Mouse (Mus musculus) lung, embryonic 14.5 days (tissue): ENCODE results near the gene Clasp1. TPM values are rescaled to one million over a fixed set of nuclear protein-coding genes. Genes with fewer than 3 reads are reported as not detected.
"Not testable (repeated sequence)": the region's sequence is repeated elsewhere in the genome, so short reads cannot be mapped to it uniquely, and the experiment has no call there.

Experiments
- ATAC-seq: fragments of 200-750 bp; cut with Nextera tagmentation; 2 replicates; pipeline ENCODE4 v1.8.0; 2017; ENCODE audit warnings: mild to moderate bottlenecking, moderate TSS enrichment, moderate library complexity; ENCODE audit not compliant: insufficient read depth
- DNase-seq: peaks from one replicate; pipeline ENCODE4 v3.0.0-alpha.2; 2015
- H3K27ac ChIP-seq: fragments of 300-500 bp; sonication (generic); 2 replicates; pipeline ENCODE4 v1.5.1; 2014; ENCODE audit warnings: low read depth, mild to moderate bottlenecking, moderate library complexity
- H3K27me3 ChIP-seq: fragments of 300-500 bp; sonication (generic); 2 replicates; pipeline ENCODE4 v1.6.1; 2014; ENCODE audit warnings: low read length, control low read depth; ENCODE audit not compliant: insufficient read depth
- H3K36me3 ChIP-seq: fragments of 300-500 bp; sonication (generic); 2 replicates; pipeline ENCODE4 v1.6.1; 2014; ENCODE audit warnings: control low read depth; ENCODE audit not compliant: insufficient read depth
- H3K4me1 ChIP-seq: fragments of 300-500 bp; sonication (generic); 2 replicates; pipeline ENCODE4 v1.6.1; 2014; ENCODE audit warnings: antibody characterized with exemption, control low read depth; ENCODE audit not compliant: insufficient read depth
- H3K4me2 ChIP-seq: fragments of 300-500 bp; sonication (generic); 2 replicates; pipeline ENCODE4 v1.6.1; 2014; ENCODE audit warnings: mild to moderate bottlenecking
- H3K4me3 ChIP-seq: fragments of 300-500 bp; sonication (generic); 2 replicates; pipeline ENCODE4 v1.5.1; 2014; ENCODE audit warnings: low read depth, low read length
- H3K9ac ChIP-seq: fragments of 300-500 bp; sonication (generic); 2 replicates; pipeline ENCODE4 v1.6.1; 2014
- H3K9me3 ChIP-seq: fragments of 300-500 bp; sonication (generic); 2 replicates; pipeline ENCODE4 v1.6.1; 2016; ENCODE audit warnings: low read depth, low read length, control low read depth
- CTCF ChIP-seq: IDR thresholded peaks from 2 replicates; pipeline ENCODE4 v1.5.1; 2016; ENCODE audit warnings: antibody characterized with exemption, low read depth
- WGBS: fragments of 180-500 bp; shearing (Covaris S2); extraction: QIAGEN DNeasy Blood & Tissue Kit; methylation state at CpG from one replicate; pipeline ENCODE4 v1.1.7; 2014; 5-methylcytosine and 5-hydroxymethylcytosine counted together
- polyA plus RNA-seq: library from polyadenylated mRNA; unstranded; fragments of >200 nt; fragmentation: Nextera tagmentation; extraction: Ambion mirVana; gene quantifications from 2 replicates; pipeline ENCODE4 v1.2.1, GENCODE M21; 2014

Clasp1 gene
- polyA plus RNA-seq, 1 experiment from 2014 or later: 60.7 TPM

DNA sequence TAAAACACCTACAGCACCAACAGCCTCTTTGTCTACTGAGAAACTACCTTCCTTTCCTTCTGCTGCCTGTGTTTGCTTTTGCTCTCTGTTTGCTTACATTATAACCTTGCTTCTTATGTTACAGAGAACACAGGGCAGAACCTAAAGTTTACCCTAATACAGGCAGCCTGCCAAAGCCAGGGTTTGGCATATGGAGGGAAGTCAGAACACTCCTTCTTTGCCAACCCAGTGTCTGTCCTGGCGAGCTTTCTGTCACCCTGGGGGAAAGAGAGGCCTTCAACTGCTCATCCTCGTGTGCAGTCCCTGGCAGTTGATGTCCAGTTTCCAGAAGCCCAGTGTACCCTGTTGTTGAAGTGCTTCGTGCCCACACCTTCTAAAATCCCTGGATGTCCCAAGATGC lies 209.5 kb downstream of the Clasp1 start:
- H3K4me1 ChIP-seq: no peaks in the 10 kb centered on the region
- no peak for TF ChIP-seq CTCF
- H3K9ac ChIP-seq: no peak overlapping the region
- H3K27me3 ChIP-seq: no peaks in the 10 kb centered on the region
- no peak overlapping the region for H3K4me2 ChIP-seq
- 51% methylated on average over 3 of the region's 3 CpGs for WGBS
- H3K4me3 ChIP-seq: no peak overlapping the region
- no peaks in the 10 kb centered on the region for H3K9me3 ChIP-seq
- H3K27ac ChIP-seq: no peak overlapping the region; the same call in 1 of the 2 replicates
- peaks cover 78% of the 10 kb centered on the region for H3K36me3 ChIP-seq
- DNase-seq: peak; percentile 55
- no peak; the same call in 1 of the 2 replicates for ATAC-seq

DNA sequence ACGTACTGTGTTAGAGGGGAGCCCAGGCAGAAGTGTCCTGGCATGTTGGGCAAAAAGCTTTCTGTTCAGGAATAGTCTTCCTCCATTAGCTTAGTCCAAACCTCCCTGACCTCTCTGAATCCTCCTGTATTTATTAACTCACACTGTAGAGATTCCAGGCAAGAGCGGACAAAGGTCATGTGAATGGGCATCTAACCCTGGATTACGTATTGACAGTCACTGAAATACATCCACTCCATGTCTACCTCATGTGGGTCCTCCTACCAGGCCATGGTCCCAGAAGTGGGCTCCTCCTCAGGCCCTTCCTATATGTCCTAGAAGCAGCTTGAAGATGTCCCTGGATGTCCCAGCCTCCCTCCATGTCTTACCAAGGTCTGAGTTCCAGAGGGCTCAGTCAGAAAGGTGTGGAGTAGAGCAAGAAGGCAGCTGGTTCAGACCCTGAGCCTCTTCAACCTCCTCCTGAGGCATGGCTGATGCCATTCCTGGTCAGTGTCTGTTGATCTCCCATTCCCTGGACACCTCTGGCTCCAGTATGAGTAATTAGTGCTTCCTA lies 224.8 kb downstream of the Clasp1 start:
- Histone ChIP-seq H3K36me3 (peaks cover 8% of the 10 kb centered on the region; the same call in 1 of the 2 replicates), H3K9me3 (no peaks in the 10 kb centered on the region), H3K27ac (no peak overlapping the region), H3K9ac (no peak overlapping the region), H3K27me3 (no peaks in the 10 kb centered on the region), H3K4me1 (no peaks in the 10 kb centered on the region), H3K4me2 (no peak overlapping the region), H3K4me3 (no peak overlapping the region)
- DNase-seq (no peak), ATAC-seq (no peak)
- no peak for TF ChIP-seq CTCF
- 77% methylated on average over 3 of the region's 3 CpGs for WGBS

DNA sequence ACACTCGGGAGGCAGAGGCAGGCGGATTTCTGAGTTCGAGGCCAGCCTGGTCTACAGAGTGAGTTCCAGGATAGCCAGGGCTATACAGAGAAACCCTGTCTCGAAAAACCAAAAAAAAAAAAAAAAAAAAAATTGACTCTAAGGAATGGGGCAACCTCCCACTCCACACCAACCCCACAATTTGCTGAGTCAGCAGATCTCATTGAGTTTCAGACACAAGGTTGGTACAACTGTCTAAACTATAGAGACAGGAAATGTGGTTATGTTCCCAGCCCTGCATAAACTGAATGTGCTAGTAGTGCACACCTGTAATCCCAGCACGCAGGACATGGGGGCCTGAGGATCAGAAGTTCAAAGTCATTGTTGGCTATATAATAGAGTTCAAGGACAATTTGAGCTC lies 232.2 kb downstream of the Clasp1 start:
- not testable (repeated sequence) for H3K27ac ChIP-seq
- WGBS: 86% methylated on average over 4 of the region's 5 CpGs

DNA sequence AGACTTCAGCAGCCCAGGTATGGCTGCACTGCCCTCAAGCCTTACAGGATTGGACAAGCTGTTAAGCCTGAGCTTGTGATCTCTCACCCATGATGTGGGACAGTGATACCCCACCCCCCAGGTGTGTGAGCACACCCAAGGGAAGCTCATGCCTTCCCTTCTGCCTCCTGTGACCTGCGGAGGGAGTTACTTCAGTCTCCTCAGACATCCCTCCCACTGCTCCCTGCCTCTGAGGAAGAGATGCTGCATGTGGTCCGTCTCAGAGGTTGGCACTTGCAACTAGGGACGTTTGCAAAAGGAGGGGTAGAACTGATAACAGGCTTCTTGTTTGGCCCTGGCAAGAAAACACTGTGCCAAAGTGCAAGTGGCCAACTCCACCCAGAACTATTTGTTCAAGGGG lies 234.0 kb downstream of the Clasp1 start:
- H3K27me3 ChIP-seq: peaks cover 7% of the 10 kb centered on the region
- H3K9me3 ChIP-seq: no peaks in the 10 kb centered on the region
- H3K27ac ChIP-seq: no peak overlapping the region
- TF ChIP-seq CTCF: no peak
- no peaks in the 10 kb centered on the region for H3K4me1 ChIP-seq
- no peaks in the 10 kb centered on the region for H3K36me3 ChIP-seq
- H3K9ac ChIP-seq: no peak overlapping the region
- no peak overlapping the region for H3K4me2 ChIP-seq
- WGBS: 40% methylated on average over 3 of the region's 3 CpGs
- no peak overlapping the region for H3K4me3 ChIP-seq
- DNase-seq: no peak
- ATAC-seq: no peak

More for the DNA sequence above, 232.2 kb downstream of the Clasp1 start:
- H3K9ac ChIP-seq, H3K4me3 ChIP-seq, DNase-seq, H3K9me3 ChIP-seq, H3K36me3 ChIP-seq, H3K4me2 ChIP-seq, H3K4me1 ChIP-seq, H3K27me3 ChIP-seq, ATAC-seq: not testable (repeated sequence)

GRCm38 (mm10) chr1:118625461-118625860 lies 236.6 kb downstream of the Clasp1 start:
- Histone ChIP-seq H3K4me2 (no peak overlapping the region), H3K4me3 (no peak overlapping the region), H3K9me3 (no peaks in the 10 kb centered on the region), H3K36me3 (no peaks in the 10 kb centered on the region), H3K27ac (no peak overlapping the region), H3K27me3 (peaks cover 16% of the 10 kb centered on the region), H3K4me1 (no peaks in the 10 kb centered on the region), H3K9ac (no peak overlapping the region)
- WGBS: 46% methylated on average over 6 of the region's 6 CpGs
- TF ChIP-seq CTCF: no peak
- ATAC-seq: no peak
- DNase-seq: no peak

- Histone ChIP-seq H3K27ac (no peak overlapping the region), H3K36me3 (no peaks in the 10 kb centered on the region), H3K27me3 (peaks cover 16% of the 10 kb centered on the region), H3K4me3 (no peak overlapping the region), H3K9me3 (no peaks in the 10 kb centered on the region), H3K9ac (no peak overlapping the region), H3K4me2 (no peak overlapping the region), H3K4me1 (no peaks in the 10 kb centered on the region)
- 47% methylated on average over 2 of the region's 2 CpGs for WGBS
- no peak for TF ChIP-seq CTCF
- no peak for DNase-seq
- ATAC-seq: no peak
Measured at GRCm38 (mm10) chr1:118625921-118626320, 237.1 kb downstream of the Clasp1 start.

GRCm38 (mm10) chr1:118626452-118626851 lies 237.6 kb downstream of the Clasp1 start:
- ATAC-seq (no peak), DNase-seq (no peak)
- Histone ChIP-seq H3K36me3 (no peaks in the 10 kb centered on the region), H3K4me3 (no peak overlapping the region), H3K4me1 (no peaks in the 10 kb centered on the region), H3K27ac (no peak overlapping the region), H3K27me3 (peaks cover 16% of the 10 kb centered on the region), H3K9ac (no peak overlapping the region), H3K4me2 (no peak overlapping the region), H3K9me3 (no peaks in the 10 kb centered on the region)
- 74% methylated on average over 2 of the region's 2 CpGs for WGBS
- no peak for TF ChIP-seq CTCF
